In genomic region chr4:46276851-46277581, GRCm38 (mm10) we compare ENCODE assay signal across 7 mouse cellular contexts.
DNase-seq lines count a peak whose midpoint lies in the region; ATAC-seq lines count a peak whose summit lies in the region.

No protein-coding gene starts in this region.

- H3K9ac ChIP-seq in heart, embryonic 11.5 days (ENCODE audit: low read depth, low read length), result no peak overlapping the region
- H3K9ac ChIP-seq in midbrain, embryonic 13.5 days (replicated peaks), result no peak overlapping the region

- H3K4me3 ChIP-seq in heart, embryonic 11.5 days (ENCODE audit: low read depth, low read length), result no peak overlapping the region
- no peak overlapping the region for H3K4me3 ChIP-seq in midbrain, embryonic 13.5 days (replicated peaks)

- peaks cover 17% of the 10 kb centered on the region for H3K27me3 ChIP-seq in heart, embryonic 11.5 days (ENCODE audit: control insufficient read depth, insufficient read depth, low read length)
- peaks cover 34% of the 10 kb centered on the region for H3K27me3 ChIP-seq in midbrain, embryonic 13.5 days

- peak; percentile 49 for DNase-seq in 416B (ENCODE audit: low read depth)
- DNase-seq in ES-CJ7 (ENCODE audit: low read depth, low spot score), result peak; percentile 10
- peak; percentile 29 to 34 for DNase-seq in kidney, postnatal 36 days
- DNase-seq in cerebellum, postnatal 10 days, result no peak
- no peak for DNase-seq in ovary, adult 18-20 months (ENCODE audit: low spot score)

- H3K9me3 ChIP-seq in heart, embryonic 11.5 days (replicated peaks; ENCODE audit: control insufficient read depth, low read length), result no peaks in the 10 kb centered on the region
- H3K9me3 ChIP-seq in midbrain, embryonic 13.5 days, result no peaks in the 10 kb centered on the region

- no peak for ATAC-seq in heart, embryonic 11.5 days (replicated peaks; ENCODE audit: insufficient number of reproducible peaks, low FRiP score, low TSS enrichment)
- peak; percentile 63; the same call in 1 of the 2 replicates for ATAC-seq in midbrain, embryonic 13.5 days

- H3K4me1 ChIP-seq in heart, embryonic 11.5 days (ENCODE audit: control insufficient read depth, insufficient read depth, low read length), result peaks cover 7% of the 10 kb centered on the region
- H3K4me1 ChIP-seq in midbrain, embryonic 13.5 days (replicated peaks), result peaks cover 12% of the 10 kb centered on the region

- H3K27ac ChIP-seq in heart, embryonic 11.5 days (ENCODE audit: low read depth, low read length), result no peak overlapping the region
- H3K27ac ChIP-seq in midbrain, embryonic 13.5 days, result no peak overlapping the region

- no peaks in the 10 kb centered on the region for H3K36me3 ChIP-seq in heart, embryonic 11.5 days (ENCODE audit: control insufficient read depth, insufficient read depth, low read length)
- no peaks in the 10 kb centered on the region for H3K36me3 ChIP-seq in midbrain, embryonic 13.5 days

- 11% methylated on average over 19 of the region's 19 CpGs for WGBS in heart, embryonic 11.5 days (ENCODE audit: insufficient replicate concordance)
- WGBS in midbrain, embryonic 13.5 days, result 4% methylated on average over 19 of the region's 19 CpGs

- H3K4me2 ChIP-seq in heart, embryonic 11.5 days, result peak overlapping the region; percentile 21
- H3K4me2 ChIP-seq in midbrain, embryonic 13.5 days (replicated peaks), result peak overlapping the region; percentile 27

Comparison
In these comparisons a context has a peak if more than half of its experiments do, and no peak if none do; other contexts are left out.
1. DNase-seq: peak in 416B (single experiment), ES-CJ7 (single experiment) and kidney, postnatal 36 days (2 of 2); none in cerebellum, postnatal 10 days (0 of 2) and ovary, adult 18-20 months (single experiment).